Mouse (Mus musculus) MEL (cell line): Measurements from ENCODE around the gene Necab3.

Experiments used
- CTCF ChIP-seq, 3 experiments: IDR thresholded peaks in 2 of 3; conservative IDR thresholded peaks in 1 of 3; 2 replicates each; pipeline ENCODE4 v1.5.1; 2011 to 2012; ENCODE audit warnings: low read length in 3 of 3, low read depth in 2 of 3, mild to moderate bottlenecking in 2 of 3, improper control_type of control experiment in 1 of 3, inconsistent platforms in 1 of 3, mixed read lengths in 1 of 3, moderate library complexity in 1 of 3; ENCODE audit not compliant: control insufficient read depth in 1 of 3, insufficient read depth in 1 of 3, poor library complexity in 1 of 3, severe bottlenecking in 1 of 3
- MAFK ChIP-seq: IDR thresholded peaks from 2 replicates; pipeline ENCODE4 v1.6.1; 2011; ENCODE audit warnings: low read depth, mild to moderate bottlenecking, low read length, improper control_type of control experiment, borderline replicate concordance
- MXI1 ChIP-seq: IDR thresholded peaks from 2 replicates; pipeline ENCODE4 v1.6.1; 2011; ENCODE audit warnings: mild to moderate bottlenecking, low read depth, low read length, improper control_type of control experiment
- POLR2A ChIP-seq, 2 experiments: IDR thresholded peaks; 2 replicates each; pipeline ENCODE4 v1.6.1; 2011 to 2012; ENCODE audit warnings: low read length in 2 of 2, mild to moderate bottlenecking in 2 of 2, control low read depth in 1 of 2, improper control_type of control experiment in 1 of 2, low read depth in 1 of 2, moderate library complexity in 1 of 2; ENCODE audit not compliant: control insufficient read depth in 1 of 2, insufficient read depth in 1 of 2, poor library complexity in 1 of 2

DNA sequence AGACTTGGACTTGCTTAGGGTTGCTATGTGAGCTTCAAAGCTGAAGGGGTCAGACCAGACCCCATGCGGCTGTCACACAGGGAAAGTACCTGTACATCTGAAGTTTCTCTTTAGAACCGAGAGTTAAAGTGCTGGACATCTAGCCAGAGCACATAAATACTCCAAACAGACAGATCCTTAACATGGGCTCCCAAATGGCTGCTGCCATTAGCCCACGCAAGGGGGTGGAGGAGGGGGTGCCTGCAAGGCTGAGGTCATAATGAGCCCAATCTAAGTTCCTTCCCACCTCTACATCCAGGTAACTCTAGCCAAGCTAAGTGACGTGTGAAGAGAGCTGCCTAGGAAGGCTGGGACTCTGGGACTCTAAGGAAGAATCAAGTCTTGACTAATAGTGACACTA, 7.2 kb downstream of the Necab3 start, which contains the start of gene Actl10:
- TF ChIP-seq MXI1, result no peak
- TF ChIP-seq CTCF (IDR thresholded peaks at IDR 0.05 in 2 of 3, conservative IDR thresholded peaks at IDR 0.05 in 1 of 3; ENCODE audit: control insufficient read depth in 1 of 3, insufficient read depth in 1 of 3, low read depth in 2 of 3, low read length in 3 of 3, poor library complexity in 1 of 3, severe bottlenecking in 1 of 3), result no peak
- no peak for TF ChIP-seq MAFK
- TF ChIP-seq POLR2A (IDR thresholded peaks at IDR 0.05; ENCODE audit: control insufficient read depth in 1 of 2, insufficient read depth in 1 of 2, low read depth in 1 of 2, low read length in 2 of 2, poor library complexity in 1 of 2), result no peak
